Mouse (Mus musculus) right cerebral cortex, postnatal 10 days (tissue): Measurements from ENCODE around the gene Olfr574.

Experiments used
- DNase-seq, 2 experiments: peaks; one replicate each; pipeline ENCODE4 v3.0.0; 2021; ENCODE audit warnings: low spot score in 2 of 2

Gene Olfr574

DNA sequence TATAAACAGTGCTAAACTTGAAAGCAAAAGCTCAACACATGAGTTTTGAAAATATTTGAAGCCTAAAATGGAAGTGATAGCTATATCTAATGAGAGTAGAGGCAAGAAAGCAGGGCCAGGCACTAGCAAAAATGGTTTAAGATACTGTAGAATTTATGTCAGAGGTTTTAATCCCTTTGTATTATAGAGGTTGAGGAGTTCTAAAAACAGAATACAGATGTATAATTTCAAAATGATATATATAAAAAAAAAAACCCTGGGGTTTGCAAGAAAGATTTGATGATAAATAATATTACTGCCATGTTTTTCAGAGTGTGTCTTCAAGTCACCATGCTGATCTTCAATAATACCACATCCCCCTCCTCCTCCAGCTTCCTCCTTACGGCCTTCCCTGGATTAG, at the start of gene Olfr574:
TSS of gene Olfr574 (plus strand) at position 301 of the 400 bp plus-strand sequence.
- DNase-seq = no peak

- no peak for DNase-seq
Observed at GRCm38 (mm10) chr7:102915261-102915660, 33.0 kb upstream of the Olfr574 start.

DNA sequence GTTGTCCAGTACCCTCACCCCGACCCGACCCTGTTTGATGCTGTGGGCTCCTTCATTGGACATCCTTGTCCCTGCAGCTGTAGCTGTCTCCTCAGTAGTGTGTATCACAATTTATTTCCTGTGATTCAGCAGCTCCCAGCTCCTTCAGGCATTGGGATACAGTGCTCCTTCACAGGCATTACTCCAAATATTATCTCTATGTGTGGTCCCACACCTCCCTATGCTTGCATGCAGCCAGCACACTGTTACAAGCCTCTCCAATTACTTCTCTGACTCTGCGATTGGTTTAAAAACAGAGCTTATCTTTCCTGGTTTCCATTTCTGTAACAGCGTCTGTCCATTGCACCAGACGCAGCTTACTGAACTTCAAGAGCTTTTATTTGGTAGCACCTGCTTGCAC, 31.9 kb upstream of the Olfr574 start:
- DNase-seq = no peak

- DNase-seq = no peak
Observed at GRCm38 (mm10) chr7:102917032-102917875, 31.0 kb upstream of the Olfr574 start, which contains the start of gene Olfr571. Olfr571 (minus strand) TSS chr7:102917536.

GRCm38 (mm10) chr7:102919632-102920031, 28.6 kb upstream of the Olfr574 start:
- no peak for DNase-seq

DNA sequence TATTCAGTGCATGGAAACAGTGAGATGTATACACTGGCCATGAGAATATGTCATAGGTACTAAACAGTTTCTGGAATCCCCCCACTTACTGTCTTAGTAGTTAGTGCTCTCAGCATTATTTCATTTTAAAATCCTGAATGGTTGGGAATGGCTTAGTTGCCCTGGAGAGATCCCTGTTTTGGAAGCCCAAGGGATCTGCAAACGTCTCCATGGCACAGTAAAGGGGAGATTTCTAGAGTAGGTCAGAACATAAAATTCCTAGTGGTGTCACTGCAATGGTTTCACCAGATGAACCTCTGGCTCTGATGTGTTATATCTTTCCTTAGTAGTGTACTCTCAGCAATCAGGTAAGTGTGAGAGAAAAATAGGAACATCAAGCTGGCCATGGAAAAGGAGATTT, 24.2 kb upstream of the Olfr574 start, which contains the start of gene Olfr572:
TSS of gene Olfr572 (plus strand) at position 301 of the 400 bp plus-strand sequence.
- no peak for DNase-seq

GRCm38 (mm10) chr7:102927105-102927504, 21.2 kb upstream of the Olfr574 start:
- DNase-seq = no peak

DNA sequence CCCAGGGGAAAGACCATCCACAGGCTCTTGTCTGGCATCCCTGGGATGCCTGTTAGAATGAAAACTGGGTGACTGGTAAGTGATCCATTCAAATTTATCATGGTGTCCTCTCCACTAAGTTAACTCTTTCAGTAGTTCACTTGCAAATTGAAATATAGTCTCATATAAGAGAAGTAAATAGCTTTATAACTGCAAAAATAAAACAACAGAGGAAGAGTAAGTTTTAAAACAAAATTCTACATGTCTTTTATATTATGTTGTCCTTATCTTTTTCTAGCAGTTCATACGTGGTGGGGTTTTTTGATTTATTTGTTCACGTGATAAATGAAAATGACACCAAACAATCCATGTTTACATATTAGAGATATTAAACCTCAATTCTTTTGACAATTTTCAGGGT, 5.8 kb upstream of the Olfr574 start, which contains the start of gene Olfr573-ps1:
TSS of gene Olfr573-ps1 (minus strand) at position 101 of the 400 bp plus-strand sequence.
- DNase-seq = no peak

- DNase-seq = no peak
Observed at GRCm38 (mm10) chr7:102943417-102943816, 4.8 kb upstream of the Olfr574 start.

DNA sequence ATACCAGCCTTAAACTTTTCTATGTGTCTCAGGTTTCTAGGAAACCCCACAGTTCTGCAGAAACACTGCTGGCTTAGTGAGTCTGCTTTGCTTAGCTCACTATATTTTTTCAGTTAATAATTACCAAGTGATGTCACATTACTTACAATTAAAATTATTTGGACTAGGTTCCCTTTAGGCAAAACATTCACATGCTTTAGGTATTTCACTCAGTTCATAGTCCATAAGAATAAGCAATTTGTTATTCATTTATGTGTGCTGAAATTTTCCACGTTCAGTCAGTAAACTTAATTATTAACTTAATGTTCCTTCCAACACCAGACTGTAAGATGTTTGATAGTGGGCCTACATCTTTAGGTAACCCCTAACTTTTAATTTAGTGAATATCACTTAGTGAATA, 2.5 kb downstream of the Olfr574 start:
- DNase-seq = no peak

DNA sequence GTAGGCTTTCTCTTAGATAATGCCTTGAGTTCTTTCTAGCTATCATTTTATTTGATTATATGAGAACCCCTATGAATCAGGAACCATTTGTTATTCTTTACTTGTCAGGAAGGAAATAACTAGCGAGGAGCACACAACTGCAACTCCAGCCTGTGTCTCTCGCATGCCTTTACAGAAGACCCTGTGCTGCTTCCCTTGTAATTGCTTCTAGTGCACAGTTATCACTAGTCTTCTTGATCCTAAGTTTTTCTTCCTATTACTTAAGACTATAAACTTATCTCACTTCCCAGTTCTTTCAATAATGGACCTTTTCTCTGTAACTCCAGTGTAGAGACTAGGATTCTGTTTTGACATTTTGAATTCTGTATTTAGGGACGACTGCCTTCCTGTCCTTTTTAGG, 9.9 kb downstream of the Olfr574 start:
- no peak for DNase-seq

DNA sequence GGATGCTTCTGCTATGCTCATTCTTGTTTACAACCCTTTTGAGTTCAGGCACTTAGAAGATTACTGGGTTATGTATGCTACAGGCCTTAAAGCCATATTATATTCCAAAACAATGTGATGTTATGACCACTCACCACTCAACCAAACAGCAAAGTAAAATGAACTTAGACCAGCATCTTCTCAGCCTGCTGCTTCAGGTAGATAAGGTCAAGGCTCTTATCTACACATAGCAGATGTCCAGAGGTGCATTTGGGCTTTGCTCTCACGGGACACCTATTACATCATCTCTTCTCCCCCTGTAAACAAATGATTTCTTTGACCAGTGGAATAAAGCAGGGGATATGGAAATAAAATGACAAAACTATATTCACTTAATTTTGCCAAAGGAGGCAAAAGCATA, 10.3 kb downstream of the Olfr574 start, which contains the start of gene Olfr575:
TSS of gene Olfr575 (minus strand) at position 183 of the 400 bp plus-strand sequence.
- DNase-seq = no peak

DNA sequence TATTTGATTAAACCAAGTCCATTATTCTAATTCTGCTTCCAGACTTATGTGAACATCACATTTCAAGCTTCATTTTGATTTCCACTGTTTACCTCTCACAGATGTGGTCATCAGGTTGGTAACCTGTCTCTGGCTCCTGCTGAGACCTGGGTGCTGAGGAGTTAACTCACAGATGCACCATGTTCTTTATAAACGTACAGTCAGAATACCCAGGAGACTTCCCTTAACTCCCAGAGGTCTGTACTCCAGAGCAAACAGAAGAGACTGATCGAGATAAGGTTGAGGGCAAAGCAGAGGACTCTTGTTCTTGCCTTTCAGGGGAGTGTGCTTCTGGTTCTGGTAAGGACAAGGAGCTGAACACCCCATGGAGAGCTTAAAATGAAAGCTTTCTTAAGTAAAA, 14.1 kb downstream of the Olfr574 start, which contains the start of gene Olfr576:
TSS of gene Olfr576 (plus strand) at position 301 of the 400 bp plus-strand sequence.
- no peak for DNase-seq

- DNase-seq = no peak
Observed at GRCm38 (mm10) chr7:102974399-102974798, 26.1 kb downstream of the Olfr574 start.

DNA sequence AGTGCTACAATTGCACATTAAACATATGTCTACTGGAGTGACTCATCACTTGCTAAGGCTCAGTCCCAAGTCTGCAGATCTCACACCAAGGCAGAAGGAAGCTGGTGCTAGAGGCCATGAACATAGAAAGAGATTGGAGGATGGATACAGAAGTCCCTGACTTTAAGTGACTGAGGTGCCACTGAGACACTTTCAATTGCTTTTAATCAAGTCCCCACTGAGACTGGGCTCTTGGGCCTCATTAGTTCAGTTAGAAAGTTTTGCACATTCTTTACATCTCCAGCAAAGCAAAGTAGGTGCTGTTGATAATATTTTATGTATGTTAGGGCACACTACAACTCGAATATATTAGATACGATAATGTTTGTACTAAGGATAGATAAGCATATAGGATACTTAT, 27.6 kb downstream of the Olfr574 start, which contains the start of gene Olfr577:
TSS of gene Olfr577 (minus strand) at position 101 of the 400 bp plus-strand sequence.
- DNase-seq = no peak

DNA sequence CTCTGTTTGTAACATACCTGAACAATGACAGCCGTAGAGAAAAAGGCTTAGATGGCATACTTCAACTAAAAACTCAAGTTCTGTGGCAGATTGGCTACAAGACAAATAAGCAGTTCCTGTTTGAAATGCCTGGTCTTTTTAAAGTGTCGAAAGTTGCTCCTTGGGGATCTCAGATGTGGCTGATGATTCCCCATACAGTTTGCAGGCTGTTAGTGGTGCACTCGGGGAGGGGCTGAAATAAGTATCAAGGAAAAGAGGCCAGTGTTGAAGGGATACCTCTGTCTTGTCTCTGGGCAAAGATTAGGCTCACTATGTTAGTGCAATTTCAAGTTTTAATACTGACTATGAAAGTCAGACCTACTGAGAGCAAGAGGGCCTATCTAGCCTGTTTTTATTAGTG, 41.0 kb downstream of the Olfr574 start, which contains the start of gene Olfr578:
TSS of gene Olfr578 (minus strand) at position 101 of the 400 bp plus-strand sequence.
- DNase-seq = no peak
